8 mouse cellular contexts compared by ENCODE assay signal in the genomic region with DNA sequence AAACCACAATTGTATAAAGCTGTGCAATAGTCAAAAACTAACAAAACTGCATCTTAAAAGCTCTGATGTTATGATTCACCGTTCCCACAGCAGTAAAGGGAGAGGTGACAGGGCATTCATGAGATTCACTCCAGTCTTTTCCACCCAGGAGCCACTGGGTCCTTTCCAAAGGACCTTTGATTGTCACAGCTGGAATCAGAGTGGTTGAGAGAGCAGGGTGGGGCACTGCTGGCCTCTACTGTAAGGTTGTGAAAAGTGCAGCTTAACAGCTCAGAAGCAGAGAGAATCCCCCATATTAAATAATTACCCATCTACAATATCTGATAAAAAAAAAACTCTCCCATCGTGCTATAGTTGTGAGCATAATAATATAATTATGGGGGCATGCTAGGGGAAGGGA.
DNase-seq lines count a peak whose midpoint lies in the region; ATAC-seq and TF ChIP-seq lines count a peak whose summit lies in the region.
"Had no signal": no experiment of that assay in that cellular context is flagged by ENCODE, and none has a peak within 500 bp of the region (broad histone marks: within the 10 kb centered on the region; RNA-seq: fewer than 3 reads in every experiment).

No protein-coding gene starts in this region.

- 0 out of 2 replicates have a peak, but pooled peaks have one; percentile 60 for ATAC-seq in heart, embryonic 15.5 days (replicated peaks; ENCODE audit: insufficient number of reproducible peaks, insufficient read depth, low FRiP score, low read depth)
- no peak for ATAC-seq in midbrain, postnatal 0 days (ENCODE audit: low FRiP score)
- ATAC-seq in megakaryocyte progenitor cell, adult 5-6 weeks (replicated peaks; ENCODE audit: poor library complexity) = no peak

- H3K9me3 ChIP-seq in heart, embryonic 15.5 days (replicated peaks) = no peaks in the 10 kb centered on the region
- no peaks in the 10 kb centered on the region for H3K9me3 ChIP-seq in heart, embryonic 10.5 days
- no peaks in the 10 kb centered on the region for H3K9me3 ChIP-seq in midbrain, postnatal 0 days (ENCODE audit: low read length)

- H3K4me1 ChIP-seq in heart, embryonic 15.5 days (replicated peaks) = no peaks in the 10 kb centered on the region
- H3K4me1 ChIP-seq in heart, embryonic 10.5 days = no peaks in the 10 kb centered on the region
- H3K4me1 ChIP-seq in midbrain, postnatal 0 days (ENCODE audit: insufficient read depth, low read length) = no peaks in the 10 kb centered on the region
- H3K4me1 ChIP-seq: megakaryocyte, embryonic 14.5 days had no signal

- H3K4me2 ChIP-seq in heart, embryonic 15.5 days = no peak overlapping the region
- H3K4me2 ChIP-seq in midbrain, postnatal 0 days (ENCODE audit: low read depth, low read length, poor library complexity, severe bottlenecking) = no peak overlapping the region

- WGBS in heart, embryonic 15.5 days = 48% methylated on average over 2 of the region's 2 CpGs
- 66% methylated on average over 2 of the region's 2 CpGs for WGBS in heart, embryonic 10.5 days
- WGBS in midbrain, postnatal 0 days = 51% methylated on average over 2 of the region's 2 CpGs

- H3K9ac ChIP-seq in heart, embryonic 15.5 days = no peak overlapping the region
- H3K9ac ChIP-seq in midbrain, postnatal 0 days (replicated peaks; ENCODE audit: low read length, poor library complexity, severe bottlenecking) = no peak overlapping the region

- no peak for DNase-seq in heart, embryonic 10.5 days (ENCODE audit: low spot score)
- DNase-seq in lung, postnatal 14 days = peak; percentile 6
- DNase-seq in lung, postnatal 36 days = no peak
- DNase-seq in brain, embryonic 14.5 days (ENCODE audit: low read depth) = peak; percentile 57
- DNase-seq in midbrain, postnatal 0 days (ENCODE audit: low spot score) = peak; percentile 67

- H3K27me3 ChIP-seq in heart, embryonic 15.5 days = no peaks in the 10 kb centered on the region
- no peaks in the 10 kb centered on the region for H3K27me3 ChIP-seq in heart, embryonic 10.5 days (ENCODE audit: insufficient read depth, poor library complexity, severe bottlenecking)
- no peaks in the 10 kb centered on the region for H3K27me3 ChIP-seq in midbrain, postnatal 0 days (ENCODE audit: insufficient read depth, low read length)
- H3K27me3 ChIP-seq: megakaryocyte, embryonic 14.5 days had no signal

- no peaks in the 10 kb centered on the region for H3K36me3 ChIP-seq in heart, embryonic 15.5 days
- no peaks in the 10 kb centered on the region for H3K36me3 ChIP-seq in heart, embryonic 10.5 days
- no peaks in the 10 kb centered on the region for H3K36me3 ChIP-seq in midbrain, postnatal 0 days (ENCODE audit: insufficient read depth, low read length)

- TF ChIP-seq POLR2A in brain, embryonic 14.5 days (IDR thresholded peaks at IDR 0.05; ENCODE audit: borderline replicate concordance, extremely low read depth, insufficient read depth, insufficient read length, poor library complexity, severe bottlenecking) = no peak

- TF ChIP-seq CTCF in brain, embryonic 14.5 days (IDR thresholded peaks at IDR 0.05; ENCODE audit: borderline replicate concordance, extremely low read depth, insufficient read depth, insufficient read length) = peak; percentile 62; the same call in 1 of the 2 replicates
- peak; percentile 76 for TF ChIP-seq CTCF in midbrain, postnatal 0 days (IDR thresholded peaks at IDR 0.05)

- H3K4me3 ChIP-seq in heart, embryonic 15.5 days = no peak overlapping the region
- no peak overlapping the region for H3K4me3 ChIP-seq in heart, embryonic 10.5 days
- H3K4me3 ChIP-seq in midbrain, postnatal 0 days (ENCODE audit: low read depth, low read length) = no peak overlapping the region
- H3K4me3 ChIP-seq: megakaryocyte, embryonic 14.5 days had no signal

- H3K27ac ChIP-seq in heart, embryonic 15.5 days = no peak overlapping the region
- no peak overlapping the region for H3K27ac ChIP-seq in heart, embryonic 10.5 days
- no peak overlapping the region for H3K27ac ChIP-seq in midbrain, postnatal 0 days (ENCODE audit: low read depth, low read length)

Comparison
In these comparisons a context has a peak if more than half of its experiments do, and no peak if none do; other contexts are left out.
1. DNase-seq: peak in lung, postnatal 14 days (single experiment), brain, embryonic 14.5 days (single experiment) and midbrain, postnatal 0 days (single experiment); none in heart, embryonic 10.5 days (single experiment) and lung, postnatal 36 days (single experiment).